Mouse (Mus musculus): Measurements from ENCODE around the gene Eomes.
A peak's percentile ranks its signal among the peaks of the same experiment; 100 is the strongest.

Gene Eomes

GRCm38 (mm10) chr9:118488138-118488895, 10.3 kb downstream of the Eomes start:
- DNase-seq = peak; percentile 43

GRCm38 (mm10) chr9:118488896-118489578, 11.0 kb downstream of the Eomes start:
- DNase-seq = peak; percentile 18

GRCm38 (mm10) chr9:118489579-118490019, 11.6 kb downstream of the Eomes start:
- DNase-seq = peak; percentile 81

GRCm38 (mm10) chr9:118491195-118491594, 13.2 kb downstream of the Eomes start:
- DNase-seq = no peak

- no peak for DNase-seq
Observed at GRCm38 (mm10) chr9:118492932-118493698, 15.1 kb downstream of the Eomes start.

- no peak for DNase-seq
Observed at GRCm38 (mm10) chr9:118494106-118494505, 16.1 kb downstream of the Eomes start.

- no peak for DNase-seq
Observed at GRCm38 (mm10) chr9:118495933-118496332, 17.9 kb downstream of the Eomes start.

GRCm38 (mm10) chr9:118496952-118497351, 18.9 kb downstream of the Eomes start:
- no peak for DNase-seq

GRCm38 (mm10) chr9:118498061-118498460, 20.0 kb downstream of the Eomes start:
- DNase-seq = no peak

GRCm38 (mm10) chr9:118500963-118501362, 23.0 kb downstream of the Eomes start:
- no peak for DNase-seq

- DNase-seq = no peak
Observed at GRCm38 (mm10) chr9:118504656-118505055, 26.6 kb downstream of the Eomes start.

- DNase-seq = peak; percentile 89
Observed at GRCm38 (mm10) chr9:118506020-118506403, 28.0 kb downstream of the Eomes start, which contains the start of gene Golga4. Golga4 (plus strand) TSS chr9:118506267.

GRCm38 (mm10) chr9:118506404-118507231, 28.6 kb downstream of the Eomes start:
- DNase-seq = no peak

GRCm38 (mm10) chr9:118507552-118507951, 29.5 kb downstream of the Eomes start:
- DNase-seq = no peak

- DNase-seq = no peak
Observed at GRCm38 (mm10) chr9:118508601-118509000, 30.6 kb downstream of the Eomes start.

GRCm38 (mm10) chr9:118510941-118511690, 33.1 kb downstream of the Eomes start:
- no peak for DNase-seq

- no peak for DNase-seq
Observed at GRCm38 (mm10) chr9:118512681-118513233, 34.7 kb downstream of the Eomes start.

- DNase-seq = no peak
Observed at GRCm38 (mm10) chr9:118515476-118515875, 37.5 kb downstream of the Eomes start.

GRCm38 (mm10) chr9:118516162-118516561, 38.1 kb downstream of the Eomes start:
- no peak for DNase-seq

- DNase-seq = no peak
Observed at GRCm38 (mm10) chr9:118517619-118518018, 39.6 kb downstream of the Eomes start.

- no peak for DNase-seq
Observed at GRCm38 (mm10) chr9:118519101-118519500, 41.1 kb downstream of the Eomes start.
